Mouse (Mus musculus) MEL (cell line): Measurements from ENCODE around the gene Ruvbl1. TPM values are rescaled to one million over a fixed set of nuclear protein-coding genes. Genes with fewer than 3 reads are reported as not detected.
A peak's percentile ranks its signal among the peaks of the same experiment; 100 is the strongest.

ENCODE experiments used
- DNase-seq: peaks from one replicate; pipeline ENCODE4 v3.0.0; 2011; ENCODE audit warnings: low read depth, low spot score
- H3K27ac ChIP-seq: 2 replicates; pipeline ENCODE4 v1.5.1; 2012; ENCODE audit warnings: low read depth, mild to moderate bottlenecking, control low read depth, low read length, moderate library complexity; ENCODE audit not compliant: control insufficient read depth
- H3K27me3 ChIP-seq, 2 experiments: fragments of 150-350 bp in 1 of 2; sonication (generic) in 1 of 2; 2 replicates each; pipeline ENCODE4 v1.6.1; 2012; ENCODE audit warnings: low read length in 2 of 2, mild to moderate bottlenecking in 2 of 2, improper control_type of control experiment in 1 of 2, moderate library complexity in 1 of 2; ENCODE audit not compliant: insufficient read depth in 2 of 2, control insufficient read depth in 1 of 2
- H3K36me3 ChIP-seq, 2 experiments: 2 replicates each; pipeline ENCODE4 v1.6.1; 2012 to 2014; ENCODE audit warnings: low read length in 2 of 2, improper control_type of control experiment in 1 of 2, inconsistent platforms in 1 of 2, mild to moderate bottlenecking in 1 of 2; ENCODE audit not compliant: insufficient read depth in 2 of 2, control insufficient read depth in 1 of 2
- H3K4me1 ChIP-seq, 2 experiments: fragments of 150-350 bp in 1 of 2; sonication (generic) in 1 of 2; 2 replicates each; pipeline ENCODE4 v1.6.1; 2012; ENCODE audit warnings: low read length in 2 of 2, improper control_type of control experiment in 1 of 2, mild to moderate bottlenecking in 1 of 2; ENCODE audit not compliant: insufficient read depth in 2 of 2, control insufficient read depth in 1 of 2
- H3K4me3 ChIP-seq, 2 experiments: fragments of 150-350 bp in 1 of 2; sonication (generic) in 1 of 2; 2 replicates each; pipeline ENCODE4 v1.5.1; 2012; ENCODE audit warnings: low read depth in 2 of 2, low read length in 2 of 2, mild to moderate bottlenecking in 2 of 2, moderate library complexity in 2 of 2, control low read depth in 1 of 2, improper control_type of control experiment in 1 of 2; ENCODE audit not compliant: control insufficient read depth in 1 of 2, insufficient read depth in 1 of 2
- H3K79me2 ChIP-seq: 2 replicates; pipeline ENCODE4 v1.6.1; 2012; ENCODE audit warnings: mild to moderate bottlenecking, low read length, moderate library complexity; ENCODE audit not compliant: control insufficient read depth, poor library complexity, insufficient read depth
- H3K9ac ChIP-seq: 2 replicates; pipeline ENCODE4 v1.6.1; 2012; ENCODE audit warnings: low read depth, mild to moderate bottlenecking, control low read depth, low read length, moderate library complexity; ENCODE audit not compliant: control insufficient read depth, poor library complexity, severe bottlenecking
- H3K9me3 ChIP-seq: fragments of 150-350 bp; sonication (generic); replicated peaks from 2 replicates; pipeline ENCODE4 v1.6.1; 2012; ENCODE audit warnings: mild to moderate bottlenecking, low read length, improper control_type of control experiment, moderate library complexity; ENCODE audit not compliant: insufficient read depth
- BHLHE40 ChIP-seq: IDR thresholded peaks from 2 replicates; pipeline ENCODE4 v1.6.1; 2012; ENCODE audit warnings: low read depth, mild to moderate bottlenecking, inconsistent platforms, low read length, improper control_type of control experiment, borderline replicate concordance
- CHD1 ChIP-seq: IDR thresholded peaks from 2 replicates; pipeline ENCODE4 v1.6.1; 2012; ENCODE audit warnings: low read depth, mild to moderate bottlenecking, inconsistent platforms, low read length, improper control_type of control experiment
- CHD2 ChIP-seq: IDR thresholded peaks from 2 replicates; pipeline ENCODE4 v1.6.1; 2011; ENCODE audit warnings: low read length, improper control_type of control experiment
- CTCF ChIP-seq, 3 experiments: IDR thresholded peaks in 2 of 3; conservative IDR thresholded peaks in 1 of 3; 2 replicates each; pipeline ENCODE4 v1.5.1; 2011 to 2012; ENCODE audit warnings: low read length in 3 of 3, low read depth in 2 of 3, mild to moderate bottlenecking in 2 of 3, improper control_type of control experiment in 1 of 3, inconsistent platforms in 1 of 3, mixed read lengths in 1 of 3, moderate library complexity in 1 of 3; ENCODE audit not compliant: control insufficient read depth in 1 of 3, insufficient read depth in 1 of 3, poor library complexity in 1 of 3, severe bottlenecking in 1 of 3
- E2F4 ChIP-seq: IDR thresholded peaks from 2 replicates; pipeline ENCODE4 v1.6.1; 2011; ENCODE audit warnings: low read depth, low read length, improper control_type of control experiment, borderline replicate concordance
- ELF1 ChIP-seq: IDR thresholded peaks from 2 replicates; pipeline ENCODE4 v1.6.1; 2014; ENCODE audit warnings: low read depth, mild to moderate bottlenecking, inconsistent platforms, low read length, improper control_type of control experiment, moderate library complexity
- EP300 ChIP-seq, 2 experiments: IDR thresholded peaks; 2 replicates each; pipeline ENCODE4 v1.6.1; 2011; ENCODE audit warnings: improper control_type of control experiment in 2 of 2, low read length in 2 of 2, low read depth in 1 of 2, mild to moderate bottlenecking in 1 of 2
- GABPA ChIP-seq: IDR thresholded peaks from 2 replicates; pipeline ENCODE4 v1.6.1; 2012; ENCODE audit warnings: low read depth, mild to moderate bottlenecking, inconsistent platforms, low read length, improper control_type of control experiment, moderate library complexity
- HCFC1 ChIP-seq: IDR thresholded peaks from 2 replicates; pipeline ENCODE4 v1.6.1; 2012; ENCODE audit warnings: low read depth, mild to moderate bottlenecking, inconsistent platforms, low read length, improper control_type of control experiment, moderate library complexity
- JUND ChIP-seq: IDR thresholded peaks from 2 replicates; pipeline ENCODE4 v1.6.1; 2011; ENCODE audit warnings: low read depth, mild to moderate bottlenecking, improper control_type of control experiment, low read length
- KAT2A ChIP-seq: conservative IDR thresholded peaks from 2 replicates; pipeline ENCODE4 v1.6.1; 2012; ENCODE audit warnings: low read depth, low read length, improper control_type of control experiment, inconsistent platforms
- MAFK ChIP-seq: IDR thresholded peaks from 2 replicates; pipeline ENCODE4 v1.6.1; 2011; ENCODE audit warnings: low read depth, mild to moderate bottlenecking, low read length, improper control_type of control experiment, borderline replicate concordance
- MAX ChIP-seq: IDR thresholded peaks from 2 replicates; pipeline ENCODE4 v1.6.1; 2011; ENCODE audit warnings: low read length, improper control_type of control experiment
- MAZ ChIP-seq: IDR thresholded peaks from 2 replicates; pipeline ENCODE4 v1.6.1; 2012; ENCODE audit warnings: low read depth, mild to moderate bottlenecking, inconsistent platforms, low read length, improper control_type of control experiment
- MEF2A ChIP-seq: IDR thresholded peaks from 2 replicates; pipeline ENCODE4 v1.6.1; 2014; ENCODE audit warnings: low read depth, mild to moderate bottlenecking, inconsistent platforms, low read length, improper control_type of control experiment; ENCODE audit not compliant: poor library complexity, insufficient replicate concordance, severe bottlenecking; ENCODE audit errors: extremely low read depth
- MXI1 ChIP-seq: IDR thresholded peaks from 2 replicates; pipeline ENCODE4 v1.6.1; 2011; ENCODE audit warnings: mild to moderate bottlenecking, low read depth, low read length, improper control_type of control experiment
- MYB ChIP-seq: IDR thresholded peaks from 2 replicates; pipeline ENCODE4 v1.6.1; 2011; ENCODE audit warnings: mild to moderate bottlenecking, low read depth, low read length, improper control_type of control experiment
- MYC ChIP-seq: IDR thresholded peaks from 2 replicates; pipeline ENCODE4 v1.6.1; 2011; ENCODE audit warnings: low read depth, mild to moderate bottlenecking, low read length, improper control_type of control experiment, moderate library complexity
- NELFE ChIP-seq: IDR thresholded peaks from 2 replicates; pipeline ENCODE4 v1.6.1; 2011; ENCODE audit warnings: low read depth, low read length, improper control_type of control experiment
- POLR2AphosphoS5 ChIP-seq: IDR thresholded peaks from 2 replicates; pipeline ENCODE4 v1.6.1; 2012; ENCODE audit warnings: low read depth, borderline replicate concordance, mild to moderate bottlenecking, inconsistent platforms, low read length, moderate library complexity, mixed read lengths
- SIN3A ChIP-seq: IDR thresholded peaks from 2 replicates; pipeline ENCODE4 v1.6.1; 2012; ENCODE audit warnings: low read length, improper control_type of control experiment, inconsistent platforms
- SMC3 ChIP-seq: IDR thresholded peaks from 2 replicates; pipeline ENCODE4 v1.6.1; 2011; ENCODE audit warnings: low read depth, low read length, improper control_type of control experiment
- TBP ChIP-seq: IDR thresholded peaks from 2 replicates; pipeline ENCODE4 v1.8.0; 2011; ENCODE audit warnings: low read depth, low read length, improper control_type of control experiment
- TCF12 ChIP-seq: IDR thresholded peaks from 2 replicates; pipeline ENCODE4 v1.6.1; 2014; ENCODE audit warnings: low read depth, mild to moderate bottlenecking, inconsistent platforms, low read length, improper control_type of control experiment, moderate library complexity
- UBTF ChIP-seq: IDR thresholded peaks from 2 replicates; pipeline ENCODE4 v1.6.1; 2012; ENCODE audit warnings: low read depth, mild to moderate bottlenecking, inconsistent platforms, low read length, improper control_type of control experiment, moderate library complexity, borderline replicate concordance; ENCODE audit not compliant: insufficient read depth
- USF1 ChIP-seq: IDR thresholded peaks from 2 replicates; pipeline ENCODE4 v1.6.1; 2014; ENCODE audit warnings: low read depth, mild to moderate bottlenecking, inconsistent platforms, low read length, improper control_type of control experiment, moderate library complexity
- ZMIZ1 ChIP-seq: IDR thresholded peaks from 2 replicates; pipeline ENCODE4 v1.6.1; 2012; ENCODE audit warnings: low read depth, mild to moderate bottlenecking, inconsistent platforms, low read length, improper control_type of control experiment, moderate library complexity
- ZNF384 ChIP-seq: IDR thresholded peaks from 2 replicates; pipeline ENCODE4 v1.6.1; 2012; ENCODE audit warnings: low read depth, mild to moderate bottlenecking, inconsistent platforms, low read length, improper control_type of control experiment
- polyA plus RNA-seq, 2 experiments: library from polyadenylated mRNA; stranded (reverse) in 1 of 2; unstranded in 1 of 2; fragments of >175 nt in 1 of 2; fragments of >200 nt in 1 of 2; gene quantifications; 2 replicates each; pipeline versions ENCODE4 v1.2.1 to v1.2.4; 2012; ENCODE audit warnings: low replicate concordance in 2 of 2, low read depth in 1 of 2; ENCODE audit not compliant: insufficient read length in 2 of 2, insufficient read depth in 1 of 2, missing spikeins in 1 of 2
- total RNA-seq: library from RNA; depleted of rRNA; stranded (reverse); fragments of 300-350 nt; gene quantifications from 2 replicates; pipeline ENCODE4 v1.2.3, GENCODE M21; 2012

Gene Ruvbl1
- total and polyA plus RNA-seq, 3 experiments, result 146 to 238 (median 232) TPM

DNA sequence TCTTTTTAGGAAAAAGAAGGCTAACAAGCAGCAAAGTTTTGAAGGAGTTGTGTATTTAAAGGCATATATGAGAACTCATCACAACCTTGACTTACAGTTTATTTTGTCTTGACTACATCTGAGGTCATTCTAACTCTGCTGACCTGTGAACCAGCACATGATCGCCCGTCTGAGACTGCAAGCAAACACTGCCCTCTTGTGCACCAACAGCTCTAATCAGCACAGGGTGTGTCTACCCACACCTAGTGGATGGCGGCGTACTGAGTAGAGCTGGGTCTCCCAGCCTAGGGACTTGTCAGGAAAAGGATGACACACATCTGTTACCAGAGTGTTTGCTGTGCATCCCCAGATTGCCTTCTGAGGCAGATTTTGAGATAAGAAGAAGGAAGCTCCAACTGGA, 34.0 kb upstream of the Ruvbl1 start (continued):
- TF ChIP-seq KAT2A, result no peak
- TF ChIP-seq SMC3, result peak; percentile 67
- no peak for TF ChIP-seq ZNF384
- TF ChIP-seq BHLHE40, result no peak
- TF ChIP-seq MAX, result no peak
- TF ChIP-seq MYB, result no peak
- TF ChIP-seq JUND, result no peak
- no peak for TF ChIP-seq MAZ
- no peak for TF ChIP-seq E2F4
- no peak for TF ChIP-seq EP300 (IDR thresholded peaks at IDR 0.05; ENCODE audit: low read depth in 1 of 2, low read length in 2 of 2)
- no peak for TF ChIP-seq MXI1
- no peak for TF ChIP-seq POLR2AphosphoS5
- TF ChIP-seq MYC, result no peak
- TF ChIP-seq GABPA, result no peak
- no peak for TF ChIP-seq TBP
- TF ChIP-seq ELF1, result no peak
- TF ChIP-seq MAFK, result no peak
- TF ChIP-seq UBTF, result no peak
- no peak for TF ChIP-seq CHD2

DNA sequence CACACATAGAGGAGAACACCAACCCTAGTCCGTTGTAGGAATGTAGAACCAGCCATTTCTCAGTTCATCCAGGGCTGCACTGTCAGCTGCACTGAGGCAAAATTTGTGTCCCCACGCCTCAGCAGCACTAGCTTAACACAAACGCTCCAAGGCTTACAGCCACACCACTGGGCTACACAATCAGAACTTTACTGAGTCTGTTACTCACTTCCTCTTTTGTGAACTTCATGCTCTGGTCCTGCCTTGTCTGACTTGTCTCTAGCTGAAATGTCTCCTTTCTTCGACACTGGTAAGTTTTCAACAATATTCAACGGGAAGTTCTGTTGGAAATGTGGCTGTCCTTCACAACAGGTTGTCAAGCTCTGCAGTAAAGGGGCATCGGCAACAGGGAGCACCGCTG, 29.6 kb upstream of the Ruvbl1 start:
- H3K36me3 ChIP-seq, result no peaks in the 10 kb centered on the region
- TF ChIP-seq SMC3, result no peak
- TF ChIP-seq TCF12, result no peak
- no peak for TF ChIP-seq NELFE
- TF ChIP-seq UBTF, result no peak
- no peak for TF ChIP-seq POLR2AphosphoS5
- no peak for TF ChIP-seq HCFC1
- no peak for TF ChIP-seq ZNF384
- no peak for TF ChIP-seq SIN3A
- no peak for TF ChIP-seq MEF2A
- no peak for TF ChIP-seq CHD1
- no peak for TF ChIP-seq ZMIZ1
- no peak for TF ChIP-seq MYB
- no peak for TF ChIP-seq MXI1
- TF ChIP-seq CTCF (IDR thresholded peaks at IDR 0.05 in 2 of 3, conservative IDR thresholded peaks at IDR 0.05 in 1 of 3; ENCODE audit: control insufficient read depth in 1 of 3, insufficient read depth in 1 of 3, low read depth in 2 of 3, low read length in 3 of 3, poor library complexity in 1 of 3, severe bottlenecking in 1 of 3), result no peak
- TF ChIP-seq TBP, result no peak
- no peak for TF ChIP-seq USF1
- no peak for TF ChIP-seq GABPA
- no peak for TF ChIP-seq CHD2
- no peak for TF ChIP-seq BHLHE40
- TF ChIP-seq, all 39 proteins: peak for 0
- Histone ChIP-seq H3K27ac (no peak overlapping the region), H3K4me1 (no peaks in the 10 kb centered on the region), H3K27me3 (no peaks in the 10 kb centered on the region), H3K9ac (no peak overlapping the region), H3K79me2 (peaks cover 2% of the 10 kb centered on the region; the same call in 1 of the 2 replicates), H3K9me3 (no peaks in the 10 kb centered on the region), H3K4me3 (no peak overlapping the region)
- peak; percentile 46 for DNase-seq
